Mouse (Mus musculus) urinary bladder, postnatal 36 days (tissue): ENCODE results near the gene Asrgl1.

Experiments used
- DNase-seq, 2 experiments: peaks; one replicate each; pipeline ENCODE4 v3.0.0; 2022; ENCODE audit warnings: low spot score in 2 of 2, mixed read lengths in 1 of 2

Gene Asrgl1

GRCm38 (mm10) chr19:9071456-9072156, 63.8 kb downstream of the Asrgl1 start:
- DNase-seq: peak in 1 of 2 experiments; percentile 64

DNA sequence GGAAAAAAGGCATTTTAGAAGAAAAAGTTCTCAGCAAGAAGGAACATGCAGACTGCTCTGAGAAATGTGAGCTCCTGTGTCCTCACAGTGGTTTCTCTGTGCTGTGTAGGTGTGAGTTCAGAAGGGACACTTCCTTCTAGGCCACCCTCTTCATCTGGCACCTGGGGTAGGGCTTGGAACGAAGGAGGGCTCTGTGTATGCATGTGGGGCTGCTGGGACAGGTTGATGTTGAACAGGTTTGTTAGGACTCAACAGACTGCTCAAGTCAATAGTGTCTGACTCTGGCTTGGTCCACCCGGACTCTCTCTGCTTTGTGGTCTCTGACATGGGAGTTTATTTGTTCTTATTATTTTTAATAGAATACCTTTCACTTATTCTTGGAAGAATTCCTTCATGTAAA, 65.1 kb downstream of the Asrgl1 start:
- no peak for DNase-seq

- no peak for DNase-seq
Measured at GRCm38 (mm10) chr19:9069687-9070307, 65.6 kb downstream of the Asrgl1 start.

- no peak for DNase-seq
Measured at GRCm38 (mm10) chr19:9067292-9067691, 68.1 kb downstream of the Asrgl1 start.

- no peak for DNase-seq
Measured at GRCm38 (mm10) chr19:9065621-9066561, 69.5 kb downstream of the Asrgl1 start.

DNA sequence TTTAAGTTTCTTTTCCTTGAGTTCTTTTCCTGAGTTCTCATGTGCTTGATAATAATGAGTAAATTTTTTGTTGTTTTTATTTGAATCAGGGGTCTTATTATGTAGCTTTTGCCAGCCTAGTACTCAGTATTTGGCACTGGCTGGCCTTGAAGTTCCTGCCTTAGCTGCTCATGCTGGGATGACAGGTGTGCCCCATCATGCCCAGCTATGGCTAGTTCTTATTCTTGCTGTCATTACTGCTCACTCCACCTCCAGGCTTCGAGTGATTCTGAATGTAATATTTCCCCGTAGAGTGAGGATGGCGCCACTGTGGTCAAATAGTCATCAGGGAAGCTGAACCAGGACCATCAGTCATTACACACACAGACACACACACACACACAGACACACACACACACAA, 71.6 kb downstream of the Asrgl1 start:
- no peak for DNase-seq

- DNase-seq: no peak
Measured at GRCm38 (mm10) chr19:9062822-9063221, 72.6 kb downstream of the Asrgl1 start.

- peak in 1 of 2 experiments; percentile 63 for DNase-seq
Measured at GRCm38 (mm10) chr19:9061221-9061893, 74.1 kb downstream of the Asrgl1 start.

DNA sequence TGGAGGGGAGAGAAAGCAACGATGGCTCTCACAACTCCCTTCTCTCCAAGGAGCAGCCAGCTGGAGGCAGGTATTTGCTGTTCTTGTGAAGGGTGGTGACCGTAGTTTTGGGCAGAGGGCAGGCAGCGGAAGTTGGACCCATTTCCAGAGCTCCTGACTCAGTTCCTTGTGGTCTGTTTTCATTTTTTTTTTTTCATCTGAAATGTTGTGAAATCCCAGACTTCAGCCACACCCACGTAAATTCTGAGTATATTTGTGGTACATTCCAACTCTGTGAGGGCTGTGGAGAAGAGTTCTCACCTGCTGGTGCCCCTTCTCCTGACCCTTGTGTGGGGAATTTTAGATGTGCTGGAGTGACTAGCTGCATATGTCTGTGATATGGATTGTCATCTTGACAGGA, 75.3 kb downstream of the Asrgl1 start:
- peak in 1 of 2 experiments; percentile 53 for DNase-seq
